Mouse (Mus musculus) adrenal gland, postnatal 36 days (tissue): ENCODE measurements at regions not wholly inside any gene's neighbourhood (a gene's known extent, or its start where the extent isn't known, plus 50 kb on each side); places are given as distances from the start of the nearest gene placed in this dataset.
"Not testable (repeated sequence)": the region's sequence is repeated elsewhere in the genome, so short reads cannot be mapped to it uniquely, and the experiment has no call there.

Experiments
- DNase-seq, 2 experiments: peaks; one replicate each; pipeline ENCODE4 v3.0.0; 2021; ENCODE audit warnings: mixed read lengths in 1 of 2

DNA sequence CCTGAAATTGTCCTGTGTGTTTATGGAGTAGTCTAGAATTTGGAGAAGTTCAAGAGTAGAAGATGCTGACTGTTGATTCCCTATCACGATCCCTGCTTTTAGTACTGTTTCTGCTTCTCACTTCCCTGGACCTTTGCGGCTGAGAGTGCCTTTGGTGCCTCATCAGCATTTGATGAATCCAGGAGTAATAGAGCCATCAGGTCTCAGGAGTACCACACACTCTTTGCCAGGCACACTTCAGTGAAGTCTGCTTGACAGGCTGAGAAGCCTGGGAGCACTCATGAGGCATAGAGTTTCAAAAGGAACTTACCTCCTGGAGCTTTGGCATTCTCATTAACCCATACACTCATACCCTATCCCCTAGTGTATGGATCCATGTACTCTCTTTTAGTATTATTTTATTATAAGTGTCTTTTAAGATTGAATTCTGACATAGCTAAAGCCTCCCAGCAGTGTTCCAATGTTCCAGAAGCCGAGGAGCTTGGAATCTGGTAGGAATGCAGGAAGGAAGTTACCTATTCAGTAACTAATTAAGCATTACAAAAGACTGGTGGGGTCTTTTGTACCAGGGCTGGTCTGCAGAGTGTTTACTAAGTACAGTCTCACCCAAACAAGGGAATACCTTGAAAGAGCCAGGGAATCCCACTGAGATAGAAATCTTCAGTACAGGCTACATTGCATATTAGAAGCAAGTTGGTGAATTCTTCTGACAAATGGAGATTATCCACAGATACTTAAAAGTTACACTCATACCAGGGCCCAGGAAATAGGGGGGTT lies 139.7 kb downstream of the Tex13c3 start:
- not testable (repeated sequence) for DNase-seq

DNA sequence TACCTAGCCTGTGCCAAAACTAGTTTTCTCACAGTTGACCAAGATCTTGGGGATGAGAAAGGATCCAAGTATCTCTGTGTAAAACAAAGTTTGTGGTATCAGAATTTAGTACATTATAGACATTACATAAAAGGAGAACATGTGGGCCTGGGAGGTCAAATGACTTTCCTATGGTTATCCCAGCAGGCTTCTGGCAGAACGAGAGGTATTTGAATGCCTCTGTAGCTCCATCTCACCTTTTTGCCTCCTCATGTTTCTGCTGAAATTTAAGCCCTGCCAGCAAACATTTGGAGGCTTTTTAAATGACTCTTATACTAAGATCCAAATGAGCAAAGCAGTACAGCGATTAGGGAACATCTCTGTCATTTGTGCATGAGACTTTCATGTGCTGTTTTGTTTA lies 167.8 kb downstream of the Tex13c3 start:
- no peak for DNase-seq

GRCm38 (mm10) chrX:19311809-19312559 lies 169.1 kb downstream of the Tex13c3 start:
- no peak for DNase-seq

GRCm38 (mm10) chrX:19311377-19311776 lies 169.7 kb downstream of the Tex13c3 start:
- no peak for DNase-seq

DNA sequence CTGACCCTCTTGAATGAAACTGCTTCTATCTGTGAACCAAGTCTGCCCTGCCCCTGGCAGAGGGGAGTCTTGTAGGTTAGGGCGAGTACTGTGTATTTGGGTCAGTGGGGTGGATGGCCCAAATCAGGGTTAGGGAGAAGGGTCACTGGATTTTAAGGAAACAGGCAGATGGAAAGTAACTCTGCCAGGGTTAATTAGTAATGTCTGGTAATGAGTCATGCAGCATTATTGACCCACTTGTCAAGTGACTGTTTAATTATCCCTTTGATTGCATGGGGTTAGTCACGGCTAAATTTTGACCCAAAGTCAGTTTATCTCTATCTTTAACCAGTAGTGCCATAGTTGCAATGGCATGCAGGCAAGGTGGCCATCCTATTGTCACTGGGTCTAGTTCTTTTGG lies 192.9 kb downstream of the Tex13c3 start:
- DNase-seq: no peak

DNA sequence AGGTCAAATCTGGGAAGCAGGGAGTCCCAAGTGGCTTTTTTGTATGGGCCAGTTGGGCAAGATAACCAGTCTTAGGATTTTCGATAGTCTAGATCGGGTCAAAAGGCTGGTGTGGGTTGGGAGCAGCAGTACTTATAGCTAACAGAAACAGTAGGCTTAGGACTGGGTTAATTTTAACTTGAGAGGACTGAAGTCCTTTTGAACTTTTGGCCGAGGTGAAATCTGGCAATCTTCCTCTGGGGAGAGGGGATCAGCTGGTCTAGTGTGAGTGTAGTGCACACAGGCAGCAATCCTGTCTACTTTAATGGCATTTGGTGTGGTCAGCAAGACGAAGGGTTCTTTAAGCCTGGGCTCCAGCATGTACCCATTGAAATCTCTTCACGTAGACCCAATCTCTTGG lies 194.7 kb downstream of the Tex13c3 start:
- no peak for DNase-seq

- no peak for DNase-seq
These were observed 195.3 kb downstream of the Tex13c3 start for GRCm38 (mm10) chrX:19285773-19286172.

DNA sequence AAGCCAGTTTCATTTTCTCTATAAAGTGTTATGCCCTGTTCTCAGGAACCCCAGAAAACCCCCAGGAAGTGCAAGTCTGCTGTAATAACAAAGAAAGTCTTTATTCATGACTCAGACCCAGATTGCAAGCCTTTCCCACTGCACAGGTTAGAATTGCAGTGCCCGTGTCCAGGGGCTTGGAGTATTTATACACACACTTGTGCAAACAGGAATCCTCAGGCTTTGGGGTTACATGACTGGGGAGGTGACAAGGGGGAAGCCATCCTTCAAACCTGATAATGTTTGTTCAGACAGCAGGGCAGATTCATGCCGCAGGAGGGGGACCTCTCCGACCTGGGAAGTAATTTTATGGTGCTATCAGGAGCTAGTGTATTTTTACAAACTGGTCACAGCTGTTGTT lies 198.0 kb downstream of the Tex13c3 start:
- DNase-seq: no peak

GRCm38 (mm10) chrX:19264237-19264636 lies 216.9 kb downstream of the Tex13c3 start:
- DNase-seq: no peak

DNA sequence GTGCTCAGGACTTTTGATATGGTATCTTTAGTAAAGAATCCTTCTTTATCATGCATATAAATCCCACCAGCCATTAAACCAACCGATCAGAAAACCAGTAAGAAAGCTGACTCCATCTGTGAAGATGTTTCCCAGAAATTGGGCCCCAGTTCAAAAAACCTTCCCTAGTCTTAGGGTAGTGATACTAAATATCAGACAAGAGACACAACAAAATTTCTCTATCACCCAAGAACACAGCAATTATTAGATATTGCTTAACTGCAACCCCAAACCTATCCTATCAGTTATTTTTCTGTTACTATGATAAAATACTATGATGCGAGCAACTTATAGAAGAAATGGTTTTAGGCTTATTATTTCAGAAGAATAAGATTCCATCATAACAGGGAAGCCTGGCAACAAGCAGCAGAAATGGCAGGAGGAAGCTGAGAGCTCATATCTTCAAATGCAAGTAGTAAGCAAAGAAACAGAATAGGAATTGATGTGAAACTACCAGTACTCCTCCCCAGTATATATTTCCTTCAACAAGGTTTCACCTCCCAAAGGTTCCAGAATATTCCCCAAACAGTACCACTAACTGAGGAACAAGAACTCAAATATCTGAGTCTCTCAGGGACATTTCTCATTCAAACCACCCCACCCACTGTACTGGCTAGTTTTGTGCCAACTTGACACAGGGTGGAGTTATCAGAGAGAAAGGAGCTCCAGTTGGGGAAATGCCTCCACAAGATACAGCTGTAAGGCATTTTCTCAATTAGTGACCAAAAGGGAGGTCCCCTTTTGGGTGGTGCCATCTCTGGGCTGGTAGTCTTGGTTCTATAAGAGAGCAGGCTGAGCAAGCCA lies 234.1 kb downstream of the Tex13c3 start:
- DNase-seq: no peak

GRCm38 (mm10) chrX:19237738-19238261 lies 243.3 kb downstream of the Tex13c3 start:
- peak; percentile 62 to 68 for DNase-seq

GRCm38 (mm10) chrX:19237048-19237737 lies 243.9 kb downstream of the Tex13c3 start:
- DNase-seq: peak; percentile 11 to 15

DNA sequence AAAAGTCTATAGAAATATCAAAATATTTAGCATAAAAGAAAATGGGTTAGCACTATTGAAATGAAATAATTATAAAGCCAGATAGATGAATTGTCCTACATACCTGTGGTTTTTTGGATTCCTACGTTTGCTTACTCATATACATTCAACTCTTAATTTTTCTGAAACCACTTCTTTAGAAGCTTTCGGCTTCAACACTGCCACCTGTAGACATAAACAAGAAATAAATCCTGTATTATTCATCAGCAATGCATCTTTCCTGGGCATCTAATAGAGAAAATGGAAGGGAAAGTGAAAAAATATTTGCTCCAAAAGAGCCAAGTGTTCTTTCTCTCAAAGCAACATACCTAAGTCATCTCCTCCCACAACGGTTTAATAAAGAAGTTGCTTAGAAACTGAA lies 245.7 kb downstream of the Tex13c3 start:
- no peak for DNase-seq

DNA sequence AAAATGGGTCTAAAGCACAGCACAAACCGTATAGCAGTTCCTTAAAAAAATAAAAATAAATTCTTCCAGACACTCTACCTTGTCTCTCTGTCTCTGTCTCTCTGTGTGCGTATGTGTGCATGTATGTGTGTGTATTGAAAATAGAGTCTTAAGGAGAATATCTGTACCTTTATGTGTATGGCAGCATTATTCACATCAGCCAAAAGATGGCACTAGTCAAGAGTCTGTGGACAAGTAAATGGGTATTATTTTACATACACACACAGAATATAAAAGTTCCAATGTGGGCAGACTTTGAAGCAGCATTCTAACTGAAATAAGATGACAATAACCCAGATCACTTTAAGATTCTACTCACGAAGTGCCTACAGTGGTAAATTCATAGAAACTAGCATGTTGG lies 249.3 kb downstream of the Tex13c3 start:
- no peak for DNase-seq

DNA sequence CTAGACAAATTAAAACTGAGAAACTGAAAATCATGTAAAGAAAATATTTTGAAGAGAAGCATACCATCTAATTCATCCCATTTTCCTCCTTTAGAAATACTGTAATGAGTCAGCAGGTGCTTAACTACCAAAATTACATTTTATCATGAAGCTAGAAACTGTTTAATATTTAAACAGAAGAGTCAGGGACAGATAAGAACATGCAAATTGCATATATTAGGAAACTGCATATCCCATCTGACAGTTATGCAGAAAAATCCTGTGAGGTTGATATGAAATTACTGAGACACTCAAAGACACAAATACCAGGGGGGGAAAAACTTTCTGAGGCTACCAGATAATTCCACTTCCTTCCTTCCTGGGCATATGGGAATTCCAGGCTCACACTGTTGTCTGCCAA lies 257.8 kb downstream of the Tex13c3 start:
- no peak for DNase-seq

DNA sequence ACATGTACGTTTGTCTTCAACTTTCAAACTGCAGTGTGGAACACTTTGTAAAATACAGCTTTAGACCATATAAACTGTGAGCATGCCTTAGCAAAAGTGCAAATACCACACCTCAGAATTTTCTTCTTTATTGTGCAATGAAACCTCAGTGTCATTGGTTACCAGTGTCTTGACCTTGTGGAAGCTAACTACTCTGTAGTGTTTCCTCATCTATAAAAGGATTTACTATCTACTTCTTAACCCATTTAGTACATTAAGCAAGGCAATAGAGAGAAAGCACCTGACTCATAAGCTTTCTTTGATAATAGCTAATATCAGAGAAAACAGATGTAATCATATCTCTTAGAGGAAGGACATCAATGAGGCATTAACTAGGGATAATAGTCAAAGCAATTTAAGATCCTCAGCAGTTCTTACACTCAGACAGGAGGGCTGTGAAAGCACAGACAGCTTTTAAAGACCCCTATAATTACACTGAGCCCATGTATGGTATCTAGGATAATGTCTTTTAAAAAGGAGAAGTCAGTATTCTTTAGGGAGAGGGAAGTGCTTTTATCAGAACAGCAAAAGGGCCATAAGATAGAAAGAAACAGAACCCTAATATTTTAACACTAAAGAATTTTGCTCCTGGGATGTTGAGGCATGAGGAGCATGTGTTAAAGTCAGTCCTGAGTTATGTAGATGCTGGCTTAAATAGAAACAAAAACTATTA lies 260.2 kb downstream of the Tex13c3 start:
- DNase-seq: no peak

DNA sequence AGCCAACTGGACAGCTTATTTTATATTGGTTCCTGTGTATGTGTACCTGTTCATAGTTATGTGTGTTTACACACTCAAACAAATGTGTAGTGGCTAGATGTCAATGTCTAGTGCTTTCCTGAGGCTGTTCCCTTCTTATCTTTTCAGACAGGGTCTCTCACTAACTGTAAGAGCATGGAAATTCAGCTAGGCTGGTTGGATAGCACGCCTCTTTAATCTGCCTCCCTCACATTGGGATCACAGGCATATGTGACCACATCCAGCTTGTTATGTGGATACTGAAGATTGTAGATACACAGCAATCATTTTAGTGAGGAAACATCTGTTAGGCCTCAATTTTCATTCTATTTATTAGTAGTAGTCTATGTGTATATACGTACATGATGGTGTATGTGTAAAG lies 261.4 kb downstream of the Tex13c3 start:
- DNase-seq: no peak

- no peak for DNase-seq
These were observed 261.8 kb downstream of the Tex13c3 start for GRCm38 (mm10) chrX:19219301-19219700.

GRCm38 (mm10) chrX:19206420-19206819 lies 274.7 kb downstream of the Tex13c3 start:
- DNase-seq: peak in 1 of 2 experiments; percentile 13

GRCm38 (mm10) chrX:19202542-19202941 lies 278.6 kb downstream of the Tex13c3 start:
- DNase-seq: no peak

DNA sequence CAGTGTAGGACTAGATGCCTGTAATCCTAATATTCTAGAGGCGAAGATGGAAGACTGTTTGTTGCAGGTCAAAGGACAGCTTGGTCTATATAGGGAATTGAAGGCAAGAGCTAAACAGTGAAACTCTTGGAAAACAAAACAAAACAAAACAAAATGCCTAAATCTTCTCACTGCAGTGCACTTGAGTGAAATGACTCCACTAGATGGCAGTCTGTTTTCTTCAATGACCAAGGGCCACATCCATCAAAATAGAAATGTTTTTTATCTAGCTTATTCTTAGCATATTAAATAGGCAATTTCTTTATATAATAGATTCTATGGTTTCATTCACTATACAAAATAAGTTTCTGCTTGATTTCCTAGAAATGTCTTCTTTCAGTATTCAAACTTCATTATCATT lies 279.7 kb downstream of the Tex13c3 start:
- DNase-seq: no peak
